Mouse (Mus musculus): Measurements from ENCODE around the gene Rtl5. TPM values are rescaled to one million over a fixed set of nuclear protein-coding genes. Genes with fewer than 3 reads are reported as not detected.

Gene Rtl5
- polyA plus RNA-seq, 1 experiment from 2014 or later, result 4.4 TPM

DNA sequence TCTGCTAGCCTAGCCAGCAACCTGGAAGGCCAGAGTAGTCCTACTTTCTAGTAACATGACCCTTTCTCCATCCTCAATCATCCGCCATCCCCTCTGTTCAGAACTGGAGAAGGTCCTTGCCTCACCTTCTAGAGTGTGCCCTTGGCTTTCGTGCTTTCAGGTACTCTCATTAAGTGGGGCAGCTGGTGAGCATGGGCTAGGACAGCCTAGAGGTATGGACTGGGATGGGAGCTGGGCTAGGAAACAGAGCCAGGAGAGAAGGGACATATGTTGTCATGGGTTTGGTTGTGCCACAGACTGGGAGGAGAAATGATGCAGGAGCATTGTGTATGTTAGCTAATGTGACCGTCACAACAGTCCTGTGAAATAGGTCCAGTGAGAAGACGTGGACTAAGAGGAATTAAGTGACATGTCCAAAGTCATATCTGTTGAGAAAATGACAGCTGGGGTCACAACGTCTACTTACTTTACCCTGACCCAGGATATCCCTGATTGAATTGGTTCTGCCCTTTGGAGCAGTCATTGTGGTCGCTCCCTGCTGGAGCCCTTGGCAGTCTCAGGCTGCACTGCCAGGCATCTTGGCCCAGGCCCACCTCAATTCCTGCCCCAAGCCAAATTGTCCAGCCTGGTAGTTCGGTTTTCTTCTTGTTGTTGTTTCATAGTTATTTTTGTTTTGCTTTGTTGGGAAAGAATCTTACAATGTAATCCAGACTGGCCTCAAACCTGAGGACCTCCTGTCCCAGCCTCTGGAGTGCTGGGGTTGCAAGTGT is 51.4 kb downstream of the Rtl5 start:
- H3K4me3 ChIP-seq, result no peak overlapping the region
- H3K9me3 ChIP-seq, result no peaks in the 10 kb centered on the region
- H3K4me1 ChIP-seq, result peaks cover 6% of the 10 kb centered on the region; the same call in 1 of the 2 replicates
- WGBS, result 80% methylated on average over 7 of the region's 7 CpGs
- H3K27me3 ChIP-seq (ENCODE audit: poor library complexity, severe bottlenecking), result peaks cover 96% of the 10 kb centered on the region
- no peaks in the 10 kb centered on the region for H3K36me3 ChIP-seq (replicated peaks)
- no peak overlapping the region for H3K27ac ChIP-seq
- no peak for DNase-seq (ENCODE audit: extremely low spot score, low spot score)

DNA sequence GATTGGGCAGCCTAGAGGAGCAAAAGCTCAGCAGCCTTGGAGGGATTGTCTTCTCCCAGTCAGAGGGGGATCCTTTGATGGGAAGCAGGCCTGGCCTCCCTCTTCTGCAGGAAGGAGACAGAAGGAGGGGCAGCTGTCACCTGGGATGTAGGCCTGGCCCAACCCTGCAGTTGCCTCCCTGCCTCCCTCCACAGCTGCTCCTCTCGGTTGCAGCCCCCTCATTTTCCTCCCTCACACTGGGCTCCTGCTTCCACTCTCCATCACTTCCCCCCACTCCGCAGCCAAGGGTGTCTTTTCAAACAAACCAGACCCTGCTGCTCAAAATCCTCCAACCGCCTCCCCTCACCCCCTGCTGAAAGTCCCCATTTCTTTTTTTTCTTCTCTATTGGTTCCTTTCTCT is 52.2 kb downstream of the Rtl5 start:
- Histone ChIP-seq H3K27ac (no peak overlapping the region), H3K4me1 (peaks cover 6% of the 10 kb centered on the region; the same call in 1 of the 2 replicates), H3K27me3 (ENCODE audit: poor library complexity, severe bottlenecking) (peaks cover 97% of the 10 kb centered on the region), H3K36me3 (replicated peaks) (no peaks in the 10 kb centered on the region), H3K4me3 (no peak overlapping the region), H3K9me3 (no peaks in the 10 kb centered on the region)
- 50% methylated on average over 3 of the region's 3 CpGs for WGBS
- no peak for DNase-seq (ENCODE audit: extremely low spot score, low spot score)

DNA sequence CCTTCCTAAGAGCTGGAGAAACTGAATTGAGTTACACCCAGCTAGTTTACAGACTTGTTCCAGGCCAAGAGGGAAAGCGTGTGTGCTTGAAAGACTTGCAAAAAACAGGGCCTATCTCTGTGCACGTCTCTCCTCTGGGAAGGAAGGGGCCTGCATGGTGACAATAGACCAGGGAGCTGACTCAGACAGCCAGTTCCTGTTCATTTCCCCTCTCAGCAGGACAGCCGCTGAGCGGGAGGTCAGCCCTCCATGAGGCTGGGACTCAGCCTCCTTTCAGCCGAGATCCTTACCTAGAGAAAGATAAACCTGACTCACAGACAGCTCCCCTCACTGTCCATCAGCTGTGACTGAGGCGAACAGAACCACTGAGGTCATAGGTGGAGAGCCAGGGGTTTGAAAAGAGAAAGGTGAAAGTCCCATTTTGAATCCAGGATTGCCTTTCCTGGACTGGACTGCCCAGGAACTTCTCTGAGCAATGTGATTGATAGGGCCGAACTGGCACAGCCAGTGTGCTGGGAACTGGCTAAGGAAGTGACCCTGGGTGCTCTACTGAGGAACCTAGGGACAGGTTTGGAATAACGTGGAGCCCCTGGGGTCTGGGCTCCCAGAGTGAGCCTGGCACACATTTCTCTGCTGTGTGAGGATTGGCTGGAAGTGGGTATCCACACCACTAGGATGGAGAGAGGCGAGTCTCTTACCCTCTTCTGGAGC is 53.7 kb downstream of the Rtl5 start:
- Histone ChIP-seq H3K27ac (no peak overlapping the region), H3K27me3 (ENCODE audit: poor library complexity, severe bottlenecking) (peaks cover 97% of the 10 kb centered on the region), H3K36me3 (replicated peaks) (no peaks in the 10 kb centered on the region), H3K4me3 (no peak overlapping the region), H3K9me3 (no peaks in the 10 kb centered on the region), H3K4me1 (peaks cover 6% of the 10 kb centered on the region; the same call in 1 of the 2 replicates)
- 37% methylated on average over 9 of the region's 9 CpGs for WGBS
- no peak for DNase-seq (ENCODE audit: extremely low spot score, low spot score)

Other genes starting within 250 kb of the Rtl5 start
- 11.3 and 12.1 TPM in 2 replicates for gene Nhsl2, start 221.9 kb downstream of the Rtl5 start, polyA plus RNA-seq (2016; fragmentation: Nextera tagmentation; extraction: Ambion mirVana)
- gene Pin4, start 48.1 kb upstream of the Rtl5 start, polyA plus RNA-seq (2016; fragmentation: Nextera tagmentation; extraction: Ambion mirVana), result 78.2 and 79.9 TPM in 2 replicates
- 24.9 and 25.9 TPM in 2 replicates for gene Ercc6l, start 85.8 kb upstream of the Rtl5 start, polyA plus RNA-seq (2016; fragmentation: Nextera tagmentation; extraction: Ambion mirVana)
- gene Rps4x, start 118.1 kb upstream of the Rtl5 start, polyA plus RNA-seq (2016; fragmentation: Nextera tagmentation; extraction: Ambion mirVana), result 716 and 744 TPM in 2 replicates
- 24.4 and 25.0 TPM in 2 replicates for gene Cited1, start 180.9 kb upstream of the Rtl5 start, polyA plus RNA-seq (2016; fragmentation: Nextera tagmentation; extraction: Ambion mirVana)